Mouse (Mus musculus) liver, embryonic 14.5 days (tissue): ENCODE results near the gene Psapl1.

Experiments
- CTCF ChIP-seq: IDR thresholded peaks from 2 replicates; pipeline ENCODE4 v1.5.1; 2016; ENCODE audit warnings: antibody characterized with exemption, low read depth, control low read depth
- EP300 ChIP-seq: IDR thresholded peaks from 2 replicates; pipeline ENCODE4 v1.6.1; 2016; ENCODE audit warnings: antibody characterized with exemption, low read depth

DNA sequence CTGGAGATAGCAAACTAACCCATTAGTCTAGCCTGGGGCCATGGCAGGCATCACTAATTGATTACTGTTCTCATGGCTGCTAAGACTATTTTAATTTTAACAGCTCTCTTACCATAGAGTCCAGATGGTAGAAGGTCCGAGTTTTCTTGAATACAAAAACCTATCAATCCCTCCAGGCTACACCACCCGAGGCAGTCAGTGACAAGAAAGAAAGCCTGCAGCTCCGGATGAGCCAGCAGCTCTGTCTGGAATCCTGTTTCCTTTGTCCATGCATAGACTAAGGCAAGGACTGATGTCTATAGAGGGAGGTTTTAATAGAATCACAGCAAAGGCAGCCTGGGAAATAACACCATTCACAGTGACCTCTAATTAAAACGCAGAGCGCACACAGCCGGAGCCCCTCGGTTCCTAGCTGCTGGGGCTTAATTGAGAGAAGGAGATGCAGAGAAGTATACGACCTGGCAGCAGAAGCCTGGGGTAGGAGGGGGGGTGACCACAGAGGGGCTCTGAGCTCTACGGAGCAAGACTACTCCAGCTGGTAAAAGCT lies 29.2 kb upstream of the Psapl1 start:
- TF ChIP-seq EP300: no peak
- TF ChIP-seq CTCF: no peak
